ENCODE assay signal across 10 mouse cellular contexts in genomic region chr3:21553159-21553758, GRCm38 (mm10).
A peak's percentile ranks its signal among the peaks of the same experiment; 100 is the strongest.
DNase-seq lines count a peak whose midpoint lies in the region; ATAC-seq lines count a peak whose summit lies in the region.
"Had no signal": no experiment of that assay in that cellular context is flagged by ENCODE, and none has a peak within 500 bp of the region (broad histone marks: within the 10 kb centered on the region; RNA-seq: fewer than 3 reads in every experiment).

No protein-coding gene starts in this region.

- H3K36me3 ChIP-seq in intestine, embryonic 14.5 days (ENCODE audit: control insufficient read depth, insufficient read depth, low read length), result no peaks in the 10 kb centered on the region
- no peaks in the 10 kb centered on the region for H3K36me3 ChIP-seq in midbrain, embryonic 10.5 days

- no peak overlapping the region for H3K4me2 ChIP-seq in intestine, embryonic 14.5 days (ENCODE audit: low read length)

- no peaks in the 10 kb centered on the region for H3K27me3 ChIP-seq in intestine, embryonic 14.5 days (replicated peaks; ENCODE audit: control insufficient read depth, insufficient read depth, low read length)
- H3K27me3 ChIP-seq in midbrain, embryonic 10.5 days (ENCODE audit: low read depth, poor library complexity, severe bottlenecking), result no peaks in the 10 kb centered on the region

- 52% methylated on average over 3 of the region's 3 CpGs for WGBS in intestine, embryonic 14.5 days
- 47% methylated on average over 3 of the region's 3 CpGs for WGBS in midbrain, embryonic 10.5 days

- H3K4me3 ChIP-seq in intestine, embryonic 14.5 days (ENCODE audit: low read depth, low read length), result no peak overlapping the region
- no peak overlapping the region for H3K4me3 ChIP-seq in midbrain, embryonic 10.5 days
- H3K4me3 ChIP-seq: myocyte had no signal

- intact Hi-C loops in heart, postnatal 10 days (cut with DNase I), result no loop called here

- no peak overlapping the region for H3K27ac ChIP-seq in intestine, embryonic 14.5 days (ENCODE audit: low read depth)
- H3K27ac ChIP-seq in midbrain, embryonic 10.5 days (replicated peaks), result peak overlapping the region; percentile 73; the same call in 1 of the 2 replicates

- no peak overlapping the region for H3K9ac ChIP-seq in intestine, embryonic 14.5 days (ENCODE audit: low read length)

- no peaks in the 10 kb centered on the region for H3K9me3 ChIP-seq in intestine, embryonic 14.5 days (ENCODE audit: control insufficient read depth, low read length)
- H3K9me3 ChIP-seq in midbrain, embryonic 10.5 days (replicated peaks), result no peaks in the 10 kb centered on the region

- H3K4me1 ChIP-seq in intestine, embryonic 14.5 days (replicated peaks; ENCODE audit: control insufficient read depth, insufficient read depth, low read length), result no peaks in the 10 kb centered on the region
- peaks cover 27% of the 10 kb centered on the region for H3K4me1 ChIP-seq in midbrain, embryonic 10.5 days

- no peak for DNase-seq in frontal cortex, postnatal 25 days (ENCODE audit: low spot score in 2 of 2)
- peak; percentile 86 for DNase-seq in brain, adult 2 months (ENCODE audit: low read depth, low spot score)
- no peak for DNase-seq in intestine, embryonic 14.5 days (ENCODE audit: low spot score)
- DNase-seq in midbrain, embryonic 10.5 days (ENCODE audit: low spot score), result no peak
- no peak for DNase-seq in cerebellum, adult 18-20 months
- no peak for DNase-seq in heart, postnatal 10 days

- peak; percentile 86 for ATAC-seq in frontal cortex, adult (ENCODE audit: low TSS enrichment)
- peak; percentile 70; the same call in 1 of the 2 replicates for ATAC-seq in intestine, embryonic 14.5 days (replicated peaks; ENCODE audit: low FRiP score, low TSS enrichment, low read depth)
- no peak for ATAC-seq in megakaryocyte progenitor cell, adult 5-6 weeks (replicated peaks; ENCODE audit: poor library complexity)
- ATAC-seq: activated CD4-positive, CD25-positive, alpha-beta regulatory T cell, adult 4 months had no signal
